Mouse (Mus musculus) T-helper 17 cell (primary cell): Measurements from ENCODE around the gene Smyd3.

Experiments used
- in situ Hi-C, 2 experiments: fragments of 300-600 bp; cut with MboI, MseI; formaldehyde crosslinking; loops; 1 replicate in 1 of 2; 2 replicates in 1 of 2; pipeline ENCODE4 v1.15.1; 2025; ENCODE audit warnings: high pct_unique_total_duplicates in 2 of 2

The Smyd3 gene

DNA sequence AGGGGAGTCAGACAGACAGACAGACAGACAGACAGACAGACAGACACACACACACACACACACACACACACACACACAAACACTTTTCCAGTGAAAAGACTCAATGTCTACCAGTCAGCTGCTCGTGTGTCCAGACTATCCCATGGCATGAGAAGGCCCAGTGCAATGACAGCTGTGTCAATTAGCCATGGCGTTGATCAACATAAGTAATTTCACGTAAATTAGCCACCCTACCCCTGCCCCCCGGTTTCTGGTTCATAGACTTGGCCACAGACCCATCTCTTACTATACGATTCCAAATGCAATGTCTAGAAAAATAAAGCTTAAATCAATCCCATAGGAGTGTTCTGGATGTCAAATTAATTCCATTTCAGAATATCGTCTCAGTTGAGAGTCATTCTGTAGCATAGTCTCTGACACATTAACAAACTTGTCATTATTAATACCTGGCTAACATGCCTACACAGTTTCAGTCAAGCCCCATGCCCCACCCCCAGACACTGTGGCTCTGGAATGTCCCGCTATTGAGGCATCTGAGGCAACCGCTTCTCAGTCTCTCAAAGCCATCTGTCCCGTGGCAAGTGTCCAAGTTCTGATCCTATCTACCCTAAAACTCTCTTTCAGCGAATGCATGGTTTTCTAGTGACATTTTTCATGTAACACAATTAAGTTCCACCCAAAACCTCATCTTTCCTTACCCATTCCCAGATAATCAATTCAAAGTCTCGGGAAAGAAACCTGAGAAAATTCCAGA is 395.2 kb downstream of the Smyd3 start:
- in situ Hi-C loops = no loop called here

DNA sequence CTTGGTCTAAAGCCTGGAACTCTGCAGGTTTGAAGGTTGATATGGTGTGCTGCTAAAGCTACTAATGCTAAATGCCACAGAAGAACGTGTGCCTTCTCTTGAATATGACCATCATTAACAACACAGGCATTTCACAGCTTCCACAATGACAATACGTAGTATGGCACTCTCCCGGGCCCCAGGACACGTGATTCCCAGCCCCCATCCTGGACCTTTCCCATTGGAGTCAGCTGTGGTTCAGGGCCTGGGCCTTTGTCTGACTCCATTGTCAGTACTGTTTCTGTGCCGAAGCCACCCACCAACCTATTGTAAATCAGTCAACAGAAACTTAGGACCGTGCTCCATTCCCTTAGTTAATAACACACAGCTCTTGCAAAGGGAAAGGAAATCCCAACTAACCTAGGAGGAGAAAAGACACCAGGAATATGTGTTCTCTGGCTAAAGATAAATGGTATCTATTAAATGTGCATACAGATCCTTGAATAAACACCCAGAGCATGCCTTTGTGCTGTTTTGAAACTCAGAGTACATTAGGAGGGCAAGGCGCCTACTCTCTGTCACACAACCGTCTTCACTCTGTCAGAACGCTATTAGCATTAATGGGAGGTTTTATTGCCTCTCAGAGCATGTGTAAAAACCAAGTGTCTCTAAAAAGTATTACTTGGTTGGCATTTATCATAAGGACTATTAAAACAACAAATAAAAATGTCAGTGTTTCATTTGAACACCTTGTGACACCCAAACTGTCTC is 397.4 kb downstream of the Smyd3 start:
- in situ Hi-C loops = no loop called here

DNA sequence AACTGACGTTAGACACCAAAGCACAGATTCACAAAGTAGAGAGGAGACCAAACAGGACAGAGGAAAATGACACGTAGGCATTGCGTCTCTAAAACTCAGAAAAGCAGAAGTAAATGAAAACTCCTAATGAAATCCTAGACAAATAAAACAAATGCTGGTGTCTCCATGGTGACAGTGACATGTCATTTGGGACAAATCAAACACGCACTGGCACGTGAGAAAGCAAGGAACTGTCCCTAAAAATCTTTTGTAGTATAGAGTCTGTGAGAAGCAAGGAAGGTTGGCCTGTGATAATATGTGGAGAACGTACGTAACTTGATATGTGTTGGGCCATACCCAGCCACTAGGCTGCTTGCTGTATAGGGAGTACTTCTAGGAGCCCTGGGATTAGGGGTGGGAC is 399.2 kb downstream of the Smyd3 start:
- in situ Hi-C loops = no loop called here

DNA sequence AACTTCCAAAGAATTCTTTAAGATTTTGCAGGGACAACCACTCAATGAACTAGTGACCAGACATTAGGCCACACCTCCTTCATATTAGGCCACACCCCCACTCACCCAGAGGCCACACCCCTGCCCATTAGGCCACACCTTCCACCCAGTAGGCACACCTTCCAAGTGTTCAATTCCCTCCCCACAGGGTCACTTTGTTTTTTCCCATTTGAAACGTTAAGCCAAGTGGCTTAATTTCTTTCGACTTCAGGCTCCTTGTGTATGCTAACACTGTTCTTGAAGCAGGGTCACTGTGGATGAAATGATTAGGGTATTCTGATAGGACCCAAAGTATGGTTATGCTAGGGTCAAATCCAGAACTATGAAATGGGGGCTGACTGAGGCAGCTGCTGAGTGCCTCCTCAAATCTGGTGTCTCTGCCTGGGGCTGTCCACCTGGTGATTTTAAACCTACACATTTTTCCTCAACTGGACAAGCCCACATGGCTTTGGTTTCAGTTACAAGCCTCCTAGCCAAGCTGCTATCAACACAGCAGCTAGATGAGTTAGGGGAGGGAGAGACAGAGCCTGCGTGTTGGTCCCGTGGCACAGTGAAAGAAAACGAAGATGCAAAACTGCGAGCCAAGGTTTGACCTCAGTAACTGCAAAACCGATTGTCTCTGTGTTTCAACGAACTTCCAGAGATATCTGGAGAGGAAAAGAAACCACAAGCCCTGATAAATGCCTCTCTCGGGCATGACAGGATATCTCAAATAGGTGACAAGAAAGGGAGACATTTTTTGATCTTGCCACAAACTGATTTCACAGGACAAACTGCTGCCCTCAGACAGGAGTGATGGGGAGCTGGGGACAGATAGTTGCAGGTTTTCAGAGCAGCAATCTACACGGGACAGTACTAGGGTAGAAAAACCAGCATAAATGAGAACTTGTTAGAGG is 400.8 kb downstream of the Smyd3 start:
- in situ Hi-C loops = no loop called here

DNA sequence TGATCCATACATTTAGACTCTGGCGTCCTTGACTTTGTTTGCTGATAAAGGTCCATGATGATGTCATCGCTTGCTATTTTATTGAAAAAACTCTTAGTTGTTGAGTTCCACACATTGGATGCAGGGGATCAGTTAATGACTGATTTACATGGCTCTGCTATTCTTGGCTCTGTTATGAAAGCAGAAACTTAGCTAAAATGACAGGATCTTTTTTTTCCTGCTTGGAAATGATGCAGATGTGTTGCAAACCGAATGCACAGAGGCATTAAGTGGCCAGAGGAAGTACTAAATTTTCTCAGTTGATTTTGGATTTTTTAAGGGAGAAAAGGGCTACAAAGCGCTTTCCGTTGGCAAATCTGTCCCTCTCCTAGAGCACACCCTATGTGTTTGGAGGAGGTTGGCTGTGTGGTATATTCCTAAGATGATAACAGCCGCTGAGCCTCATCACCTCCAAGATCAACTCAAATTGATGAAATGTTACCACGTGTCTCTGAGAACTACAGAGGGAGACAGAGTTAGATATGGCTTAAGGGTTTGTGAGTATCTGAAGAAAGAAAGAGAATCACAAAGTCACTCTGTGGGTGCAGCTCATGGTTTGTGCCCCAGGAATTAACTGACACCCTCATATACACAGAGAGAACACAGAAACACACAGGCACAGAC is 402.9 kb downstream of the Smyd3 start:
- in situ Hi-C loops = no loop called here

DNA sequence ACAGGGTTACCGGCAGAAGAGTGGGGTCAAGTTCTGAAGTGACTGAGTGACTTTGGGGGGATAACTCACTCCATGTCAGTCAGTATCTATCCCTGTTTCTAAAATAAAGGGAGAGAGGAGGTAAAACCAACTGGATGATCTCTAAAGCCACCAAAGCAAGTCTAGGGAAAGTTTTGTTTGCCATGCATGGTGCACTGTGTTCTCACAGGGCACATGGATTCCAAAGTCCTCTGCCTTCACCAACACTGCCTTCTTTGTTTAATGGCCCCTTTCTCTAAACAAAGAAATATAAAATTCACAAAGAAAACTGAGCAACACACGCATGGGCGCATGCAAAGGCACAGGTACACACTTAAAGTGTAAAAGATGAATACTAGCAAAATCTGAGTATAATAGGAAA is 403.5 kb downstream of the Smyd3 start:
- in situ Hi-C loops = no loop called here

DNA sequence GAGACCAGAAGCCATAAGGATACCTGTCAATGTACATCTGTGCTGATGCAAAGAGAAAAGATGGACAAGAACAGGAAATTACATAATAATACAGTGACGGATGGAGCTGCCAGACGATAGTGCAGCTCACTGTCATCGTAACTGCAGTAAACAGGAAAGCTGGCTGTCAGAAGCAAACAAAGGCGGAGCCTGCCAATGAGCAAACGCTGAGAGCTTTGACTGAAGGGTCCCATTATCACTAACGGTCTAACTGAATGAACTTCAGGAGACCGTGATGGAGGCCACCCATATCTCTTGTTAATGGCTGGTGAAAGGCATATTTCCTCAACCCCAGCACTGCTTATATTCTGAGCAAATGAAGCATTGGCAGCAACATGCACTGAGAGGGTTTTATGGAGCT is 409.1 kb downstream of the Smyd3 start:
- in situ Hi-C loops = no loop called here

DNA sequence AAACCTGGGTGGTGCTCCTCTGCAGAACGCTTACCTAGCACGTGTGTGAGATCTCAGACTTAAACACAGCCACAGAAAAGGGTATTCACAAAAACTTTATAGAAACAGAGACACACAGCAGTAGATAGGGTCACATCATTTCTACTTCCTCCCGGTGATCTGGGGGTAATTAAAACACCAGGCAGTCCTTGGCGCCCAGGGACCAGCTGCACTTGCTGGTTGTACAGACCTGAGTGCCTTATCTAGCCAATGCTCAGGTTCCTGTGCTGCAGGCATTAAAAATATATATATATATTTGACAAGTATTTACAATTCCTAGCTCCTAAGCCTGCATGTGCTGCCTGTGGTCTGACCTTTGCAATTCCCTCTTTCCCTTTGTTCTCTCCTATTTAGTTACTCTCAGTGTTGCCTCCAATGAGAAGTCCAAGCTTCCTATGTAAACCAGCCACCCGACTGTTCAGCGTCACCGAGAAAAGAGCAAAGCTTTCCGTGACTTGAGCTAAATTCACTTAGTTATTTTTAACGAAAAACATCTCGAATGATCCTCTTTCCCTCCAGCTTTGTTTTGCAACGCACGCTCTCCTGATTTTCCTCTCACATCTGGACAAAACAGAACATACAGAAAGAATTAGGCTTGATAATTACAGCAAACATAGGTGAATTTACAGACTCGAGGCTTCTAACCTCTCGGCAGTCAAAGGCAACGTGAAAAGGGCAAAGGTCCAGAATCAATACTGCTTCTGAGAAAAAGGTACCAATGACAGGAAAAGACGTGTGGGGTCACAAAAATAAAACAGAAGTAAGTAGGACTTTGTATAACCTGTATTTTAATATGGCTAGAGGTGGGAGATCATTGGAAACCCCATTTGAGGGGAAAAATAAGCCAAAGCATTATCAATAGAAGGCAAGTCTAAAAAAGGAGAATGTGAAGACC is 409.8 kb downstream of the Smyd3 start:
- in situ Hi-C loops = no loop called here

DNA sequence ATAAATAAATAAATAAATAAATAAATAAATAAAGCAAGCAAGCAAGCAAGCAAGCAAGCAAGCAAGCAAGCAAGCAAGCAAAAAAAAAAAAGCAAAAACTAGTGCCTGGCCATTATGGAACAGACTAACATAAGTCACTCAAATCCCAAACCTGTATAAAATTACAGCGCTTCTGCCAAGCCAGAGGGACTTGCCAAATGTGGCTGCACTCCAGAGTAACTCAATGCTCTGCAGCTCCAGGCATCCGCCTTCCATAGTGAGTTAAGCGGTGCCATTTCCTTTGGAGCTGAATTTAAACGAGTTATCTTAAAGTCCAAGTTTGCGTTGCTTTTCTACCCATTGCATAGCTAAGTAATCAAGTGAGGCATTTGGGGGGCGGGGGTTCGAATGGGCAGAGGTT is 410.6 kb downstream of the Smyd3 start:
- in situ Hi-C loops = no loop called here

DNA sequence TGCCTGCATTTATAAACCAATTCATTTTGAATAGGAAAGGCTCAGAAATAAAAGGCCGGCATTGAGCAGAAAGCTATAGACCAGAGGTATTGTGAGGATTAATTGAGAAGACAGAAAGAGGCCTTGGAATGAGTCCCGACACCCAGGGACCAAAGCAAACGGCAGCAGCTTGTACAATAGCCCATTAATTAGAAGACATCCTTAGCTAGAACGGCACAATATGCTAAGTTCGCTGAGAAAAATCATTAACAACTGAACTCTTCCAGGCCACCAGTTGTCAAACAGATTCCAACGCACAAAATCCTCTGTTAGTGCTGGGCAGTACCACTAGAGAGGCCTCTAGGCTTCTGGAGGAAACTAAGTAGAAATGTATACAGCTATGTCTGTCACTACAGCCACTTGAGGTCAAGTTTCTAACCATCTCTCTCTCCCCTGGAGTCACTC is 411.1 kb downstream of the Smyd3 start:
- in situ Hi-C loops = no loop called here

DNA sequence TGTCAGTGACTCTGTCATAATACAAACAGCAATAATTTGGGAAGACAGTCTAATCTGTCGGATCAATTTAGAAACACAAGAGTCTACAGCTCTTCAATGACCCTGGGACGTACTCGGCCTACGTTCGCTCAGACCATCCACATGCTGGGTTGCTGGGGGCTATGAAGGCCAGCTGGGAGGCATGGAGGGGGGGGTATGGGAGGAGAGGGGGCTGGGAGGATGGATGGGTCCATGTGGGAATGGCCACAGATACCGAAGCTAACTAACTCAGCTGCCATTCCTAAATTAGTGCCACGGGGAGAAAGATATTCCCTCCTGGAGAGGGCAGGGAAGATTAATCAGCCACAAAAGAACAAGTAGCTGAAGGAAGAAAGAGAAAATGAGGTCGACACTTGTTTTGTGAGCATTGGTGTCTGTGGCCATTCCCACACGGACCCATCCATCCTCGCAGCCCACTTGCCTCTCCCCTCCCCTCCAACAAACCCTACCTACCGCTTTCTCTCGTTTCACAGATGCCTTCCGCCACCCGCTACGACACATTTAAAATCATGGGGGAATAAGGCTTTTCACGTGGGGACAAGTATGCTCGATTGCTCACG is 411.6 kb downstream of the Smyd3 start:
- in situ Hi-C loops = no loop called here

DNA sequence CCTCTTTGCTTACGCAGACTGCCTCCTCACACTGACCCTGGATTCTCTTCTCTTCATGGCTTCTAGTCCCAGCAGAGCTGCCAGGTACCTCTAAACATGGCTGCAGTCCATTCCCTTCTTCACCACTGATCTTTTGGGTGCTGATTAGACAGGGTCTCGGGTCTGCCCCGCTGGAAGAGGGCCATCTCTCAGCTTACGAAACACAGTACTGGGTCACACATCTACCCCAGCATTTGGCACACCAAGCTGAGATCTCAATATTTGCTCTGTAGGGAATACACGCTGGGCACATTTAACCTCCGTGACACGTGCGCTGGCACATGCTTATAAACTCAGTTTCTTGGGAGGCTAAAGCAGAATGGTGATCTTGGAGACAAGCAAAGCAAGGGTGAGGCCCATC is 413.4 kb downstream of the Smyd3 start:
- in situ Hi-C loops = no loop called here

DNA sequence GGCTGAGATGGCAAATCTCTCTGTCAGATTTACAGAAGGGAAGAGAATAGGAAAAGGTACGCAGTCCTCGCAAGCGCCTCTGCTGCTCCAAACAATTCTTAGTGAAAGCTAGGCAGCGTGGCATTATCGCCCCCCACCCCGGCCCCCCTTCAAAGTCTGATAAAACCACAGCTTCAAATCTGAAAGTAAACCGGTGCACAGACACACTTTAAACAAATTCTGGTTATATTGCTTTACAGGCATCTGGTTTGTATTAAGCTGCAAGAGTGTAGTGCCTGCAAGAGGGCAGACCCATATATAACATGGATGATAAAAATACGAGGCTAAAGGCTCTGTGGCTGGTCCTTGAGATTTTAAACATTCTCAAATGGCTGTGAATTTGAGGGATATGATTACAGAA is 420.8 kb downstream of the Smyd3 start:
- in situ Hi-C loops = no loop called here

DNA sequence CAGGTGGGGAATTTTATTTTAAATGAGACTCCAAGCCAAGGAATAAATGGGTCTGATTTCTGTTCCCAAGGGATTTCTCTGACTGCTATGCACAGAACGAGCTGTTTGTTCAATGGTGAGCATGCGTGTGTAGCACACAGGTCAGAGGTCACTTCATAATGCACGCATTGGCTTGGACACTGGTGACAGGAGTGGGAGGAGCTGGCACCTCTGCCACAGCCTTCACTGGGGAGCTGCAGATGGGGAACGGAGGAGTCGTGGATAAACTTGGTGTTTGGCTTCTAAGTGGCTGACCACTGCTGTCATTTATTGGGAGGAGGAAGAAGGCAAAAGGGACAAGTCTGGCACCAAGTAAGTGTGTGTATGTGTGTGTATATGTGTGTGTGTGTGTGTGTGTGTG is 421.5 kb downstream of the Smyd3 start:
- in situ Hi-C loops = no loop called here

DNA sequence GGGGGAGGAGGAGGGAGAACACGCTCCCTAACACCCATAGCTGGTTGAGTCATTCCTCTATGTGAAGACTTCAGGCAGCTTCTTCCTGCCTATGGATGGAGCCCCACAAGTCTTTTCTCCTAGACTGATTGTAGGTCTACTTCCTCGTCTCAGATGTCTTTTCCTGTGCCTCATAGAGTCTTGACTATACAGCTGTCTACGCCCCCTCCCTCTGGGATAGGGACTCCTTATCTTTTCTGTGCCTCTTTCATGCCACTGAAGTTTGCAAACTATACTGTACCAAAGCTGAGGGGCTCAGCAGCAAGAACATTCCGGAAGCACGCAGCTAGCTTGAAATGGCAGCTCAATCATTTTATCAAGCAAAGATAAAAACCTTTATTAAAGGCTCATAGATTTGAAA is 428.7 kb downstream of the Smyd3 start:
- in situ Hi-C loops = no loop called here

DNA sequence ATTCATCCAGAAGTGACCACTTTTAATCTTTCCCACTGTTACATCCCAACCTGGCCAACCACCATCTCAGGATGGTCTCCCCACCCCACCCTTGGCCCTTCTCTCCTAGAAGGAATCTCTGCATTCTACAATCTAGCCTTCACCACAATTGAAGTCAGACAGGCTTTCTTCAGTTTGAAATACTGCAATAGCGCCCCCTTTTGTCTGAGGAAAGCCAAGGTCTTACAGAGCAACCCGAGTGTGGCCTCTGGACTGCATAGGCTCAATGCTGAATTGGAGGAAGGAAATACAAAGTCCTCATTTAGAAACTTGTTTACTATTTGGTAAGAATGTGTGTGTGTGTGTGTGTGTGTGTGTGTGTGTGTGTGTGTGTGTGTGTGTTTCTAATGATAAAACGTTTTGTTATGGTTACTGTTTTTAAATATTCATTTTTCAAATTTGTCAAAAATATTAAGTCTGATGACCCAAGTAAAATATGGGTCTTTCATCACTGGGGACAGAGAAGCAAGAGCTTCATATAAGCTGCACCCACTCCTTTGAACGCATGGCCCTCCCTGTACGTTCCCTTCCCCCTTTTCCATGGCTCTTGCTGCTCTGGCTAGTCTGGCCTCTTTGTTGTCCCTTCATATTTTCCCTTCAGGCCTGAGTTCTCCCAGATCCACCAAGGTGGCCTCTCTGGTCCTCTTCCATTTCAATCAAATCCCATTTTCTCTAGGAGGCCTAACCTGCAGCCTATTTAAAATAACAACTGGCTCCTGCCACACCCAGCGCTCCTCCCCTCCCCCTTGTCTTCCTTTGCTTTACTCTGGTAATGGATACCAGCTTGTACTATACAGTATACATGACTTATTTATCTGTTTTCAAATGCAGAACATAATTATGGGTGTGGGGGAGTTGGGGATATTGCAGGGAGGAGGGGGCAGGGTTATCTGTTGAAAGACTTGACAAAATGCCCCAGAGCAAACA is 430.5 kb downstream of the Smyd3 start:
- in situ Hi-C loops = no loop called here

DNA sequence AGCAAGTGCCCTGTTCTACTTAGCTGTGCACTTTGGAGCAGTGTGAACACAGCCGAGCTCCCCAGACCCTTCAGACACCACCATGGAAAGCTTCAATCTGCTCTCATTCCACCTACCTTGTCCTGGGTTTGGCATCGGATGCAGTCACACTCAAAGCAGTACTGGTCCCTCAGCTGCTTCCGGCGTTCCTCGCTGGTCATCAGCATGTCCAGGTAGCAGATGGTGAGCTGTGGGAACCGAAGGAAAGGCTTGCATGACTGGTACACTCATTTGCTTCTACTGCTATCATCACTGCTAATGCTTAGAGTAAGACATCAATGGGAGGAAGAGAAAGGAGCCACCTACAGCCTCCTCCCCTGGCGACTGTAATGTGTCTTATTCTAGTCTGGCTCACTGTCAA is 431.6 kb downstream of the Smyd3 start:
- in situ Hi-C loops = no loop called here

DNA sequence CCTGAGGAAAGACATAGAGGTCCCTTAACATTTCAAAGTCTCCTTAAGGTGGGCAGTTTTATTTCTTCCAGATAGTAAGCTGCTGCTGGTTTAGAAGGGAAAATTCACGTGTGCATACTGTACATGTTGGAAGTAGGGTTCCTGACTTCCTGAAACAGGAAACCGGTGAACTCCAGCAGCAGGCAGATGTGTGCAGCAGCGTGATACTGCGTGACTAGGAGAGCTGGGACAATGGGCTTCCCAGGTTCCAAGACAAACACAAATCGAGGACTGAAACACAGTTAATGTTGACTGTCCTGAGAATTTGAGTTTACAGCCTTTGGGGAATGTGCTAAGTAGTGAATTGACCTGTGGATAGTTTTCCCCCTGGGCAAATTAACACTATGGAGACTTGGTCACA is 434.7 kb downstream of the Smyd3 start:
- in situ Hi-C loops = no loop called here

DNA sequence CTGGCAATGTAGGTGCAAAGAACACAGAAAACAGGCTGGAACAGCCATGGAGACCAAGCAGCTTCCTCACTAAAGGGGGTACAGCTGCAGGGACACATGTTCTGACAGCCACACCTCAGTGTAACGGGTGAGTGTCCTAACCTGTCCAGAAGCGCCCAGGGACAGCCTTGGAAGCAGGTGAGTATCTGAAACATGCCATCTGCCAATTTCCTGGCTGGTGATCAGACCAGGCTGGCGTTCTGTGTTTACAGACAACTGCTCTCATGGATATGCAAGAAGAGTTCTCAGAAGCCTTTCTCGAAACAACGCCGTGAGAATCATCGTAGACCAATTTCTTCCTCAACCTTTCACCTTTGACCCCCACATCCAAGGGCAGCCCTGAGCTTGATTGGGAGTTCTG is 444.0 kb downstream of the Smyd3 start:
- in situ Hi-C loops = no loop called here
